ENCODE assay signal across 19 mouse cellular contexts in the genomic region with DNA sequence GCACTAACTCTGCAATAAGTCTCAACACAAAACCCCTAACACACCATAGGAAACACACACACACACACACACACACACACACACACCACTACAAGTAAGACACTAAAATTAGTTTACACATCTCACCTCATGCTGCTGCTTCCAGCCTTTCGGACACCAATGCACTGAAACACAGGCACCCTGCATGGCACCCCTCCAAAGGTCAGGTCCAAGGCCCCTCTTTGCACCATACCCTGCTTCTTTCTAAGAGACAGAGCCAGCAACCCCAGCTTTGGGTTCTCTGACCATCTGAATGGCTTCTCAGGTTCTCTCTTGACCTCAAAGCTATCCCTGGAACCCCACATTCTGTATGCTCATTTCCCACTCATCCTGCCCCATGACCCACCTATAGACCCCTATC. TPM values are rescaled to one million over a fixed set of nuclear protein-coding genes. Genes with fewer than 3 reads are reported as not detected.
DNase-seq lines count a peak whose midpoint lies in the region.
"Had no signal": no experiment of that assay in that cellular context is flagged by ENCODE, and none has a peak within 500 bp of the region (broad histone marks: within the 10 kb centered on the region; RNA-seq: fewer than 3 reads in every experiment).

No protein-coding gene starts in this region.

- DNase-seq in adrenal gland, adult 2 months, result peak; percentile 18
- no peak for DNase-seq in adrenal gland, postnatal 25 days
- DNase-seq in adrenal gland, postnatal 36 days, result peak; percentile 16 to 20
- no peak for DNase-seq in adrenal gland, postnatal 4 days (ENCODE audit: low spot score in 2 of 2)
- DNase-seq in layer of hippocampus, adult 11-12 months (ENCODE audit: low spot score), result peak; percentile 2
- no peak for DNase-seq in layer of hippocampus, adult 18-20 months (ENCODE audit: low spot score in 2 of 2)
- DNase-seq: adrenal gland, adult 8-10 months; B cell, adult 2 months; cerebellum, adult 11-12 months; cerebellum, adult 2 months; cerebellum, adult 9-10 months; cerebellum, postnatal 10 days; cerebellum, postnatal 25 days; forebrain, postnatal 0 days had no signal

RNA-seq across cellular contexts. Expression of gene Rasgrf1, which starts 13.0 kb away (rescaled TPM):
- total RNA-seq in adrenal gland, adult 2 months (2021), result 10 to 100 TPM; 12.1 to 30.9 TPM
- 7.6 and 10.1 TPM in 2 replicates for polyA plus RNA-seq in adrenal gland, adult 2 months (2012; rRNA removed)
- 14.8 and 15.4 TPM in 2 replicates for total RNA-seq in adrenal gland, postnatal 25 days (2021)
- total RNA-seq in adrenal gland, postnatal 36 days (2021), result 10 to 100 TPM; 12.7 to 17.1 TPM
- 1 to 10 TPM; 1.3 to 1.7 TPM for total RNA-seq in adrenal gland, postnatal 4 days (2021)
- total RNA-seq in layer of hippocampus, adult 18-20 months (2021), result 100 to 1,000 TPM; 523 to 556 TPM
- total RNA-seq: CH12.LX had no signal
- polyA plus RNA-seq: activated CD4-positive, CD25-positive, alpha-beta regulatory T cell, adult 4 months; forebrain, embryonic 11.5 days; G1E; Patski had no signal

Comparison
In these comparisons a context has a peak if more than half of its experiments do, and no peak if none do; other contexts are left out.
1. DNase-seq: peak in adrenal gland, adult 2 months (single experiment), adrenal gland, postnatal 36 days (2 of 2) and layer of hippocampus, adult 11-12 months (single experiment); none in adrenal gland, postnatal 25 days (single experiment), adrenal gland, postnatal 4 days (0 of 2) and layer of hippocampus, adult 18-20 months (0 of 2).
2. RNA of gene Rasgrf1, which starts 13.0 kb away (total RNA-seq): 523 to 556 TPM in layer of hippocampus, adult 18-20 months; 12.1 to 30.9 TPM in adrenal gland, adult 2 months, 12.7 to 17.1 TPM in adrenal gland, postnatal 36 days, 14.8 to 15.4 TPM in adrenal gland, postnatal 25 days and 1.3 to 1.7 TPM in adrenal gland, postnatal 4 days; every median in the first group is over 10 times any median in the second.